Mouse (Mus musculus) erythroblast, embryonic 14.5 days (primary cell): Measurements from ENCODE around the gene BC049715. TPM values are rescaled to one million over a fixed set of nuclear protein-coding genes. Genes with fewer than 3 reads are reported as not detected.
"Not testable (repeated sequence)": the region's sequence is repeated elsewhere in the genome, so short reads cannot be mapped to it uniquely, and the experiment has no call there.

Source experiments
- H3K27me3 ChIP-seq: 2 replicates; pipeline ENCODE4 v1.6.1; 2012; ENCODE audit warnings: inconsistent platforms; ENCODE audit not compliant: control insufficient read depth
- H3K36me3 ChIP-seq: 2 replicates; pipeline ENCODE4 v1.6.1; 2012; ENCODE audit warnings: mild to moderate bottlenecking, inconsistent platforms; ENCODE audit not compliant: control insufficient read depth
- H3K4me1 ChIP-seq: 2 replicates; pipeline ENCODE4 v1.6.1; 2012; ENCODE audit warnings: inconsistent platforms; ENCODE audit not compliant: control insufficient read depth
- H3K4me3 ChIP-seq: replicated peaks from 2 replicates; pipeline ENCODE3; 2012; ENCODE audit warnings: moderate library complexity, mild to moderate bottlenecking, inconsistent platforms
- H3K9me3 ChIP-seq: 2 replicates; pipeline ENCODE4 v1.6.1; 2012; ENCODE audit warnings: low read length, inconsistent platforms, mixed read lengths; ENCODE audit not compliant: control insufficient read depth
- GATA1 ChIP-seq: IDR thresholded peaks from 2 replicates; pipeline ENCODE4 v1.6.1; 2012; ENCODE audit warnings: low read length, inconsistent platforms, mixed read lengths
- TAL1 ChIP-seq: IDR thresholded peaks from 3 replicates; pipeline ENCODE4 v1.6.1; 2012; ENCODE audit warnings: low read length, inconsistent platforms, mixed read lengths
- polyA plus RNA-seq: library from polyadenylated mRNA; stranded (reverse); fragments of >175 nt; gene quantifications from 2 replicates; pipeline ENCODE4 v1.2.3, GENCODE M21; 2012

The BC049715 gene
- polyA plus RNA-seq, 1 experiment: 0.59 TPM

DNA sequence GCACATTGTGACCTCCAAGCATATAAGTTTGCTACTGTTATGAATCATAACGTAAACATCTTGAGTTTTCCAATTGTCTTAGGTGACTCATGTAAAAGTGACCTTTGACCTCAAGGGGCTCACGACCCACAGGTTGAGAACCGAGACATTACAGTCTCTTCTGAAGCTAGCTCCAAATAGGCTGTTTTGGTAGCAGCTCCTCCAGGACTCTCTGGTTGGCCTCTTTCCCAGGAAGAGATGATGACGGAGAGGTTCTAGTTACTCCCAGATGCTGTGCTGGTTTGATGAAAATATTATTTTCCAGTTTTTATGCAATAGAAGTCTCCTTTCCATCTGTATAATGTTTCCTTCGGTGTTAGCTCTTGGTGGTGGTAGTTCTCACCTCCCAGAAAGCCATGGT lies 41.5 kb downstream of the BC049715 start:
- no peaks in the 10 kb centered on the region for H3K9me3 ChIP-seq
- H3K27me3 ChIP-seq: no peaks in the 10 kb centered on the region
- TF ChIP-seq TAL1 (no peak), GATA1 (no peak)
- H3K4me3 ChIP-seq: no peak overlapping the region
- H3K4me1 ChIP-seq: no peaks in the 10 kb centered on the region
- no peaks in the 10 kb centered on the region for H3K36me3 ChIP-seq

DNA sequence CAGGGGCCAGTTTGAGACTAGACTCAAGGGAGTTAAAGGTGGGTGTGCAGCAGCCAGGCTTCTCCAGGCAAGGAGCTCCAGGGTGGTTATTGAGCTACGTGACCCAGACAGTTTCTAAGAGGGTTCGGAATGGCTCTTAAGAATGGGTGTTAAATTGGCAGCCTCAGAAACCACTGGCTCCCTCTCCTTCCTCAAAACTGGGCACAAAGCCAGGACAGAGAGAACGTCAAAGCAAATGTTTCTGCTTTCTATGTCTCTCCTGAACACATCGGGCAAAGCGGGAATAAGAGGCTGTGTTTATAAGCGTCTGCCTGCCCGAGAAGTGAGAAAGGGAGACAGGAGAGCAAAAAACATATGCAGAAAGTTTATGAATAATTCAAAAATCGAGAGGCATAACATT lies 47.2 kb downstream of the BC049715 start:
- Histone ChIP-seq H3K36me3 (no peaks in the 10 kb centered on the region), H3K9me3 (no peaks in the 10 kb centered on the region), H3K4me3 (no peak overlapping the region), H3K27me3 (no peaks in the 10 kb centered on the region), H3K4me1 (no peaks in the 10 kb centered on the region)
- TF ChIP-seq GATA1 (no peak), TAL1 (no peak)

DNA sequence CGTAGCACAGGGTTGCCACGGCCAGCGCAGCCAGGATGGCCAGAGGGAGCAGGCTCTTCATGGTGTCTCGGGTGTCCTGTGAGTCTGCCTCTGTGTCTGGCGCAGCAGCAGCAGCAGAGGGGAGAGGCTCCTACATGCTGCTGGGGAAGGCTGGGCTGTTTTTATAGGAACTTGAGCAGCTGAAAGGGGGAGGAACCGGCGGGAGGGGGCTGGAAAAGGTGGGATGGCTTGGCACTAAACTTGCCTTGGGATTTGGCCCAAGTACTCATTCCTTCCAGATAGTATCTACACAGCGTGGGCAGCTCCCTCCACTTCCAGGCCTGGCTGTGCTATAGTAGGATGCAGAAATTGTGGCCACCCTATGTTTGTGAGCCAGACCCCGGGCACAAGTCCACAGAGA lies 48.2 kb downstream of the BC049715 start, which contains the start of gene Mgp:
Gene Mgp (minus strand): TSS at position 154 of the 400 bp plus-strand sequence.
- no peak within 1 kb of the TSS for H3K4me3 ChIP-seq
- TF ChIP-seq TAL1 (no peak), GATA1 (no peak)
- H3K9me3 ChIP-seq: no peaks in the 10 kb centered on the region
- H3K4me1 ChIP-seq: no peaks in the 10 kb centered on the region
- H3K27me3 ChIP-seq: no peaks in the 10 kb centered on the region
- no peaks in the 10 kb centered on the region for H3K36me3 ChIP-seq

DNA sequence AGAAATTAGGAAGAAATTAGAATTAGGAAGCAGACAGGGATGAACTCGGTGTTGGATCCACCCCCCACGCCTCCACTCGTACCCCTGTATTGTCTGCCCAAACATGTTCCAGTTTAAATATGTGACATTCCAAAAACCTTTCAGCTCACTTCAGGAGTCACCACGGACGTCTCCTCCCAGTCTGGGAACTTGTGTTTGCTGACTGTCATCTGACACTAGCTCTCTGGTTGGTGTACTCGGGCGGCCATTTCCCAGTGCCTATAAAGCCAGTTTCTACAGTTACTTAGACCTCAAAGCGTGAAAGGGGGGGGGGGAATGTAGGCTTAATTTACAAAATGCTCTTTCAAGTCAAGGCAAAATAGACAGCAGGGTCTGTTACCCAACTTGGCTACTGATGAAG lies 54.3 kb downstream of the BC049715 start:
- Histone ChIP-seq H3K36me3 (no peaks in the 10 kb centered on the region), H3K4me3 (no peak overlapping the region), H3K4me1 (no peaks in the 10 kb centered on the region), H3K27me3 (no peaks in the 10 kb centered on the region), H3K9me3 (no peaks in the 10 kb centered on the region)
- no peak for TF ChIP-seq TAL1
- no peak for TF ChIP-seq GATA1

DNA sequence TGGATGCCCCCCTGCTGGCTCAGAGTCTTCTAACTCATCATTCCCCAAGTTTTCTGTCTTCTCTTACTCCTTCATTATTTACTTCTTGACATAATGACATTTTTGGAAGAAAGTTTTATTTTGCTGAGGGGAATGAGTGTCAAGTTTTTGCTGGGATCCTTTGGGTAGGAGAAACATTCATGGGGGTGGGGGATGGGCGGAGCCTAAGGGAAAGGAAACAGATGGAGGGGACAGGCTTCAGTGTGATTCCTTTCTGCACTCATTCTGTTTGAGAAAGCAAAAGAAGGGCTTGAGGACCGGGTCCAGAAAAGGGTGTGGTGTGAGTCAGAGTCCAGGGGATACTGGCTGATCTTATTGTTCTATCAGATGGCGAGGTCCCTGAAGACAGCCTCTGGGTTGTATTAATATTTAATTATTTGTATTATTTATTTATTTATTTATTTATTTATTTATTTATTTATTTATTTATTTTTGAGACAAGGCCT lies 56.0 kb downstream of the BC049715 start:
- H3K27me3 ChIP-seq: no peaks in the 10 kb centered on the region
- no peak overlapping the region for H3K4me3 ChIP-seq
- H3K36me3 ChIP-seq: no peaks in the 10 kb centered on the region
- no peaks in the 10 kb centered on the region for H3K4me1 ChIP-seq
- no peaks in the 10 kb centered on the region for H3K9me3 ChIP-seq
- TF ChIP-seq GATA1: no peak
- TF ChIP-seq TAL1: no peak

DNA sequence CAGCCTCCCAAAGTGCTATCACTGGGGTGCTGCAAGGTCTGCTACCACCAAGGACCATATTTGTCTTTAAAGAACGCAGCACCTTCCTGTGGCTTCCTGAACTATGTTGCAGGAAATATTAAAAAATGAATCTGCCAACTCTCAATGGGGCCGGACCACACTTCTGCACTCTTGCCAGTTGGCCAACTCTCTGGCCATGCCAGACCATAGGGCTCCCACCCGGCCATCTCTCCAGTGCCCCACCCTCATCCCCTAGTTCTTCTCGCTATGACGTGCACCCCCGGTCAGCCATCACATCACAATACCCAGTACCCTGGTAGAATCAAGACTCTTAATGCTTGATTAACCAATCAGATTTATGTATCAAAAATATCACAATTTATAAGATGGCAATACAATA lies 56.5 kb downstream of the BC049715 start:
- Histone ChIP-seq H3K36me3 (no peaks in the 10 kb centered on the region), H3K4me1 (no peaks in the 10 kb centered on the region), H3K9me3 (no peaks in the 10 kb centered on the region), H3K27me3 (no peaks in the 10 kb centered on the region), H3K4me3 (no peak overlapping the region)
- no peak for TF ChIP-seq GATA1
- TF ChIP-seq TAL1: no peak

DNA sequence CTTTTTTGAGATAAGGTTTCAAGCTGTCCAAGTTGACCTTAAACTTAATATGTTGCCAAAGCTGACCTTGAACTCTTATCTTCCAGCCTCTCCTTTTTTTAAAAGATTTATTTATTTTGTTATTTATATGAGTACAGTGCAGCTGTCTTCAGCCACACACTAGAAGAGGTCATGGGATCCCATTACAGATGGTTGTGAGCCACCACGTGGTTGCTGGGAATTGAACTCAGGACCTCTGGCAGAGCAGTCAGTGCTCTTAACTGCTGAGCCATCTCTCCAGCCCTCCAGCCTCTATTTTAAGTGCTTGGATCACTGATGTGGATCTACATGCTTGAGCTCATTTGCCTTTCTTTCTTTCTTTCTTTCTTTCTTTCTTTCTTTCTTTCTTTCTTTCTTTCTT lies 57.3 kb downstream of the BC049715 start:
- H3K4me3 ChIP-seq, H3K27me3 ChIP-seq: not testable (repeated sequence)

DNA sequence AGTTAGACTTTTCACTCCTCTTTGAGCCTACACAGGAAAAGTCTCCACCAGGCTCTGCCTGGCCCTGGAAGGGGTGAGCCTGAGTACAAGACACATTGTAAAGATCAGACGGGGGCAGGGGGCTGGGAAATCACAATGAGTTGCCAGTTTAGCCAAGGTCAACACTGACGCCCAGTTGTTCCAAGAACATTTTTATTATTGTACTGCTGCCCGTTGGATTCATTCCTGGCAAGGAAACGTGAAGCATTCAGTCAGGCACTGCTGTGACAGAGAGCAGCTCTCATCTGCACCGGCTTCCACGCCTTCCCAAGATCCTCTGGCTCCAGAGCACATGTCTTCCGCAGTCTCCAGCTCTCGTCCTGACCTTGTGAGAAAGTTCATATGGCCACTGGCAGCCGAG lies 60.4 kb downstream of the BC049715 start:
- no peaks in the 10 kb centered on the region for H3K9me3 ChIP-seq
- H3K36me3 ChIP-seq: no peaks in the 10 kb centered on the region
- no peaks in the 10 kb centered on the region for H3K27me3 ChIP-seq
- TF ChIP-seq GATA1 (no peak), TAL1 (no peak)
- H3K4me3 ChIP-seq: no peak overlapping the region
- peaks cover 2% of the 10 kb centered on the region; the same call in 1 of the 2 replicates for H3K4me1 ChIP-seq

More for the DNA sequence above, 57.3 kb downstream of the BC049715 start:
- not testable (repeated sequence) for H3K9me3 ChIP-seq, H3K36me3 ChIP-seq, H3K4me1 ChIP-seq

DNA sequence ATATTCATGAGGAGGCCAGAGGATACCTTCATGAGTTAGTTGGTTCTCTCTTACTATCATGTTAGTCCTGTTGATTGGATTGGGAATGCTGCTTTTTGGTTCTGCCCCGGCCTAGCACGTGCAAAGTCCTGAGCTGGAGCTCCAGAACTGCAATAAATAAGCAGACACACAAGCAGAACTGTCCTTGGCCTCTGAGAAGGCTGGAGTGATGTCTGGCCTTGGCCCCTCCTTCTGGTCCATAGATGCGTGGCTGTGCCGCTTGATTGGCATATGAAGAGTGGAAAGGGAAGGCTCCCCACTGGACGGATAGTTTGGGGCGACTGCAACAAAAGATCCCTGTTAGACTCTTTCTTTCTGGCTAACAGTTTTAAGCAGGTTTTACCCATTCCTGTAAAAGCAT lies 61.6 kb downstream of the BC049715 start:
- no peak for TF ChIP-seq GATA1
- no peak for TF ChIP-seq TAL1
- H3K4me1 ChIP-seq: peaks cover 2% of the 10 kb centered on the region; the same call in 1 of the 2 replicates
- no peak overlapping the region for H3K4me3 ChIP-seq
- H3K36me3 ChIP-seq: no peaks in the 10 kb centered on the region
- no peaks in the 10 kb centered on the region for H3K27me3 ChIP-seq
- no peaks in the 10 kb centered on the region for H3K9me3 ChIP-seq

DNA sequence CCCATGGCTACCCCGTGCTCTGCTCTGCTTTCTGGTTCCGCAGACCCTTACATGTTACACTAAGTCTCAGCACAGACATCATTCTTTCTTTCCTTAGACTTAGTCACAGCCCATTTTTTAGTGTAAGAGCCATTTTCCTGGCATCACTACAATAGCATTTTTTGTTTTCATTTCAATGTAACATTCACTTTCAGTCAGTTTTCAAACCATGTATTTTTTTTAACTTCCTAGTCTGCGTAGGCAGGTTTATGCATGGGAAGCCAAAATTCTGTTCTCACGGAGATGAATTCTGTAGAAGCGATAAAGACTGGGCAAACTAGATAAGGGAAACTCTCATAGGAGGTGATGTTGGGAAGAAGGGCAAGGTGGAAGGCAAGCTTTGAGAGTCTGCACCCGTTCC lies 62.1 kb downstream of the BC049715 start:
- TF ChIP-seq TAL1 (no peak), GATA1 (no peak)
- no peak overlapping the region for H3K4me3 ChIP-seq
- H3K9me3 ChIP-seq: no peaks in the 10 kb centered on the region
- no peaks in the 10 kb centered on the region for H3K27me3 ChIP-seq
- no peaks in the 10 kb centered on the region for H3K36me3 ChIP-seq
- peaks cover 2% of the 10 kb centered on the region; the same call in 1 of the 2 replicates for H3K4me1 ChIP-seq

Other genes with a start within 250 kb of the BC049715 start
- gene Plbd1, start 165.7 kb upstream of the BC049715 start, polyA plus RNA-seq: 0.03 and 0.07 TPM in 2 replicates
- not detected in 2 replicates for gene Gucy2c, start 45.9 kb upstream of the BC049715 start, polyA plus RNA-seq
- 1.7 and 2.6 TPM in 2 replicates for gene Hist4h4, start 23.2 kb upstream of the BC049715 start, polyA plus RNA-seq
- gene H2afj, start 19.4 kb upstream of the BC049715 start, polyA plus RNA-seq: 137 and 209 TPM in 2 replicates
- gene Wbp11, start 607 bp downstream of the BC049715 start, polyA plus RNA-seq: 28.6 and 29.6 TPM in 2 replicates
- gene Smco3, start 7.8 kb downstream of the BC049715 start, polyA plus RNA-seq: not detected in 2 replicates
- gene Art4, start 30.1 kb downstream of the BC049715 start, polyA plus RNA-seq: 2.1 and 2.2 TPM in 2 replicates
- not detected in 2 replicates for gene Mgp, start 48.2 kb downstream of the BC049715 start, polyA plus RNA-seq
- not detected in 2 replicates for gene Erp27, start 94.6 kb downstream of the BC049715 start, polyA plus RNA-seq
- not detected in 2 replicates for gene Pde6h, start 96.2 kb downstream of the BC049715 start, polyA plus RNA-seq
- gene Arhgdib, start 114.3 kb downstream of the BC049715 start, polyA plus RNA-seq: 0.27 and 0.49 TPM in 2 replicates